Mouse (Mus musculus) layer of hippocampus, postnatal 25 days (tissue): ENCODE measurements around the gene Neurod1. TPM values are rescaled to one million over a fixed set of nuclear protein-coding genes. Genes with fewer than 3 reads are reported as not detected.

Experiments used
- DNase-seq, 2 experiments: peaks; one replicate each; pipeline ENCODE4 v3.0.0; 2022; ENCODE audit warnings: mixed read lengths in 2 of 2, low spot score in 1 of 2; ENCODE audit errors: extremely low spot score in 1 of 2
- total RNA-seq, 2 experiments: library from RNA; stranded (reverse); gene quantifications; 2 replicates each; pipeline ENCODE4 v1.2.3; 2021

Neurod1 gene
- total RNA-seq, 2 experiments from 2014 or later: 32.8 to 40.4 TPM

DNA sequence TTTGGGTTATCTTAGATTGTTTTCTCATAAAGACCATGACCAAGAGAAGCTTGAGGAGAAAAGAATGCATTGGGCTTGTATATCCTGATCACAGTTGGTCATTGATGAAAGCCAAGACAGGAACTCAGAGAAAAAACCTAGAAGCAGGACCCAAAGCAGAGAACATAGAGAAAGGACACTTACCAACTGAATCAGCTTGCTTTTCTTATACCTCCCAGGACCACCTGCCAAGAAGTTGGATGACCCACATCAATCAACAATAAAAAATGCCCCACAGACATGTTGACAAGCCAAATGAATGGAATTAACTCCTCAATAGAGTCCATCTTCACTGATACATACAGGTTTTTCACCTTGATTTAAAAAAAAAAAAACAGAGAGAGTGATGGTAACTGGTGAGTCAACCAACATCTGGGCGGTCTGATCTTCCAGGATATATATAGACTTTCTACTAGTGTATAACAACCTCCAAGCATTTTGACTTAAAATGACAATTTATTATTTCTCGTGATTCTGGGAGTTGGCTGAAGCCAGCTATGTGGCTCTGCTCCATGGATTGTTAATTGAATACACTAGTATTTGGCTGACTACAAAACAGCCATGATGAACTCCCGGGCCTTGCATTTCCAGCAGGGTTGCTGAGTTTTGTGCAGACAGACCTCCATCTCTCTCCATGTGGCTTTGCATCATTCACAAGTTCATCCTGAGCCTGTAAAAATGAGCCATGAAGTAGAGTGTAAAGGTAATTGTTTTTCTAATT, 12.5 kb downstream of the Neurod1 start:
- no peak for DNase-seq

- no peak for DNase-seq
Measured at GRCm38 (mm10) chr2:79443401-79443800, 13.2 kb downstream of the Neurod1 start.

DNA sequence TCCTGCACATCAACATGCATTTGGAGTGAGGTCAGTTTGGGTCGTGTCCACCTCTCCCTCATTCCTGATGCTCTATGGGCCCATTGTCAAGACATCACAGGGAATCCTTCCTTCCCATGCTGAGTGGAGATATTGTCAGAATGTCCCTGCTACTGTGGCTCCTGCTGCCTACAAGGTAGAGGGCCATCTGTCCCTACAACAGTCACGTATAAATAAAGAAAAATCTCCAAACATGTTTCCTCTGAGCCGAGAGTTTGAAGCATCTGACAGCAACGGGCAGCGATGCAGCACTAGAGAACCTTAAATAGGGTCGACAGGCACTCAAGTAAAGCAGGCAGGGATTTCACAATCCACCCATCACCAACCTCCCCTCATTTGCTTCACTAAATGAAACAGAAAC, 13.6 kb downstream of the Neurod1 start:
- DNase-seq: no peak

DNA sequence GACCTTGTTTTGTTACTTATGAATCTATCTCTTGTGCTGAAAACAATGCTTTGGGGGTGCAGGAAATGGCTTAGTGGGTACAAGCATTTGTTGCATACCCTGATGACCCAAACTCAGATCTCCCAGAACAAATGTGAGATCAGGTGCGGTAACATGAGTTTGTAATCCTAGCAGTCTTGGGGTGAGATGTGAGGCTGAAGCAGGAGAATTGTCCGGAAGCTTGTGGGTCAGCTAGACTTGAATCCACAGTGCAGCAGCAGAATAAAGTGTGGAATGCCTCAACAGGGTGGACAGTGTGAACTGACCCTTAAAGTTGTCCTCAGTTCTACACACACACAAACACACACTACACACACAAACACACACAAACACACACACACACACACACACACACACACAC, 14.3 kb downstream of the Neurod1 start:
- no peak for DNase-seq

DNA sequence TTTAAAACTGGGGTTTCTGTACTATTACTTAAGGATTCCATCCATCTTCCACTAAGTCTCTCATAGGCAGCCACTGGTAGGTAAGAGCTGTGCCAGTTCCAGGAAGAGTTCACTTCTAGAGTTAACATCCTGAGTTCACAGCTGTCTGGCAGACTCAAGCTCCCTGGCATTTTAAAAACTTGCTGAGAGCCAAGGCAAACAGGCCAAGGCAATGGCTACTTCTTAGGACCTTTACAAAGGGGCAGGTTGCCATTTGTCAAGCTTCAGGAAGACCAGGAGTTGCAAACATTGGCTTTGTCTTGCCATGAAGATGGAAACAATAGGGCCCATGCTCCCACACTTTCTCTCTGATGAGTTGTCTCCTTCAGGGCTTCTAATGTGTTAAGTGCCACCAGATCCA, 26.5 kb downstream of the Neurod1 start:
- DNase-seq: no peak

GRCm38 (mm10) chr2:79429650-79430049, 26.9 kb downstream of the Neurod1 start:
- no peak for DNase-seq

GRCm38 (mm10) chr2:79429108-79429507, 27.4 kb downstream of the Neurod1 start:
- DNase-seq: no peak

- peak in 1 of 2 experiments; percentile 16 for DNase-seq
Measured at GRCm38 (mm10) chr2:79428569-79429104, 27.9 kb downstream of the Neurod1 start.

GRCm38 (mm10) chr2:79428022-79428421, 28.5 kb downstream of the Neurod1 start:
- no peak for DNase-seq

DNA sequence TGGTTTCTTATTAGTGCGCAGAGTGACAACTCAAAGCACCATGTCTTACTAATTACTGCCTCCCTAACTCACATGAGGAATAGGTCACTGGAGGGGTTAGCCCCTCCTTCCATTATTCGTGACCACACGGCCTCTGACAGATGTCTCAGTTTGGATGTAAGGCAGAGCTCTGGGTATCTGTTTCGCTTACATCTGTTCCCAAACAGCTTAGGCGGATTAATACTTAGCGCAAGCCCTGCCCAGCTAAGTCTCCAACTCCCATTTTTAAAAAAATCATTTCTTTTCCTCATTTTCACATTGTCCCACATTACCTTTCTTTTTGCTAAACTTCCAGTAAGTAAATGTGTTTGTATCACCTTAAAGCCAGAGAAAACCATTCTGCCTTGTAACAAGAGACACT, 34.9 kb downstream of the Neurod1 start:
- no peak for DNase-seq

GRCm38 (mm10) chr2:79414505-79414904, 42.0 kb downstream of the Neurod1 start:
- DNase-seq: no peak

DNA sequence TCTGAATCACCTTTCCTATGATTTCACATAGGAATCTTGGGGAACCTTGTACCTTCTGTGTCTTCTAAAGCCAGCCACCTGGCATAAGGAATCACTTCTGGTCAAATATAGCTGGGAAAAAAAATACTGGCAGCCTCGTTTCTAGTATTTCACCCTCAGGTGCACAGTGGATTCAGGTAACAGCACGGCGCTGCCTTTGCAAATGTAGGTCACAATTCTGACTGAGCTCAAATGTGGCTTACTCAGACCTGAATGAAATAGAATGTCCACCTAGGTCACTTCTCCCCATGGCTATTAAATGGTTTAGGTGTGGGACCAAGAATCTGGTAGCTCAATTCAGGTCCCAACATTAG, 45.7 kb downstream of the Neurod1 start:
- DNase-seq: no peak

DNA sequence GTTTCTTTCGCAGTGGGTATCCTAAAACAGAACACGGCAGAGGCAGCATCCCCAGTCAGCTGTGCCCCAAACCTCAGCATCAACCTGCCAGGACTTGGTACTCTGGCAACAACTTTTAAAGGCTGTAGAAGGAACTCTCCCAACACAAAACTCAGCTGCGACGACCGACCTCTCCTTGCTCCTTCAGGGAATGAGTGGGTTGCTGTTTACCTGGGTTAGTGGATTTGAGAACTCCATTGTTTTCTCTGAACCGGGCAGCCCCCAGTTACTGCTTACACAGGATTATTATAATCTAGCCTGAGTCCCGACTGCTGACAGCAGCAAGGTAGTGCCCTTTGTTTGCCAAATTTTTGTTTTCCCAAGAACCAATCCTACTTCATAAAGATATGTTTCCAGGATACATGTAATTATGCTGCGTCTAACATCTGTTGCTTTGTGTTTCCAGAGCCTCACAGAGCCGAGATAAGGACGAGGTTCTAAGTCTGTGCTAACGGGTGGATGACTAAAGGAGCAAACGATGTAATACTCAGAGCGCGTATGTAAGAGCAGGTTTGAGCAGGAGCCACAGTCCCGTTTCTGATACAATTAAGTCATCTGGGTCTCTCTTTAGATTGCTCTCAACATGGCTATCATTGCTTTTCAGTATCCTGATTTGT, 46.2 kb downstream of the Neurod1 start:
- DNase-seq: no peak

- DNase-seq: no peak
Measured at GRCm38 (mm10) chr2:79405661-79406405, 50.7 kb downstream of the Neurod1 start.

Other genes starting within 250 kb of the Neurod1 start
- 10 to 100 TPM; 21.8 to 23.0 TPM for gene Itga4, start 201.3 kb downstream of the Neurod1 start, total RNA-seq
- gene Cerkl, start within 50 bp of the Neurod1 start, total RNA-seq: 1 to 10 TPM; 5.4 to 5.7 TPM
- 10 to 100 TPM; 38.5 TPM for gene Itprid2, start 178.6 kb upstream of the Neurod1 start, total RNA-seq